Comparison of ENCODE assay signal across 9 mouse cellular contexts in genomic region chr1:169934005-169934725, GRCm38 (mm10). TPM values are rescaled to one million over a fixed set of nuclear protein-coding genes. Genes with fewer than 3 reads are reported as not detected.
A peak's percentile ranks its signal among the peaks of the same experiment; 100 is the strongest.
DNase-seq lines count a peak whose midpoint lies in the region; ATAC-seq and TF ChIP-seq lines count a peak whose summit lies in the region.
"Had no signal": no experiment of that assay in that cellular context is flagged by ENCODE, and none has a peak within 500 bp of the region (broad histone marks: within the 10 kb centered on the region; RNA-seq: fewer than 3 reads in every experiment).

No protein-coding gene starts in this region.

- H3K27me3 ChIP-seq in liver, embryonic 14.5 days (ENCODE audit: control insufficient read depth, insufficient read depth, low read length), result no peaks in the 10 kb centered on the region

- H3K4me2 ChIP-seq in liver, embryonic 14.5 days (ENCODE audit: low read depth), result no peak overlapping the region

- no peak overlapping the region for H3K27ac ChIP-seq in liver, embryonic 14.5 days
- H3K27ac ChIP-seq in olfactory bulb, adult 2 months (ENCODE audit: insufficient read depth, low read depth, low read length), result peak overlapping the region; percentile 42; the same call in 1 of the 2 replicates

- no peak overlapping the region for H3K4me3 ChIP-seq in liver, embryonic 14.5 days (ENCODE audit: insufficient read depth in 1 of 2, low read depth in 2 of 2, low read length in 2 of 2)
- H3K4me3 ChIP-seq in olfactory bulb, adult 2 months (ENCODE audit: insufficient read depth, low read depth, low read length), result peak overlapping the region; percentile 35

- WGBS in liver, embryonic 14.5 days (ENCODE audit: insufficient replicate concordance), result 45% methylated on average over 16 of the region's 16 CpGs
- WGBS in olfactory bulb, adult 2 months, result 5% methylated on average over 16 of the region's 16 CpGs

- H3K4me1 ChIP-seq in liver, embryonic 14.5 days (replicated peaks; ENCODE audit: control insufficient read depth in 2 of 2, insufficient read depth in 2 of 2, low read length in 1 of 2), result no peaks in the 10 kb centered on the region
- H3K4me1 ChIP-seq in olfactory bulb, adult 2 months (ENCODE audit: control insufficient read depth, insufficient read depth, low read length), result peaks cover 4% of the 10 kb centered on the region

- no peaks in the 10 kb centered on the region for H3K9me3 ChIP-seq in liver, embryonic 14.5 days (ENCODE audit: control insufficient read depth, low read length)

- TF ChIP-seq EP300 in liver, embryonic 14.5 days (IDR thresholded peaks at IDR 0.05; ENCODE audit: low read depth), result no peak

- peak; percentile 25; the same call in 1 of the 2 replicates for ATAC-seq in granulocyte monocyte progenitor cell, adult 5-6 weeks (replicated peaks; ENCODE audit: poor library complexity, severe bottlenecking)
- ATAC-seq in liver, embryonic 14.5 days (ENCODE audit: insufficient read depth), result no peak
- no peak for ATAC-seq in erythroblast, adult 5-6 weeks (replicated peaks; ENCODE audit: low FRiP score, poor library complexity, severe bottlenecking)

- H3K9ac ChIP-seq in liver, embryonic 14.5 days (replicated peaks), result no peak overlapping the region

- peak; percentile 50 for TF ChIP-seq CTCF in liver, embryonic 14.5 days (IDR thresholded peaks at IDR 0.05; ENCODE audit: low read depth)
- TF ChIP-seq CTCF in olfactory bulb, adult 2 months (IDR thresholded peaks at IDR 0.05; ENCODE audit: insufficient read depth, low read depth, low read length), result no peak

- no peak for TF ChIP-seq POLR2A in olfactory bulb, adult 2 months (IDR thresholded peaks at IDR 0.05; ENCODE audit: insufficient read depth, low read depth, low read length)

- no peaks in the 10 kb centered on the region for H3K36me3 ChIP-seq in liver, embryonic 14.5 days (replicated peaks; ENCODE audit: control insufficient read depth, insufficient read depth, low read depth)

- peak; percentile 48 to 56 for DNase-seq in B cell, adult 2 months
- DNase-seq in MN1 (ENCODE audit: low spot score), result peak; percentile 72
- peak; percentile 61 to 80 for DNase-seq in cerebellum, postnatal 25 days
- peak; percentile 40 for DNase-seq in kidney, adult 9 months
- DNase-seq in liver, embryonic 14.5 days (ENCODE audit: low read depth in 3 of 3, low spot score in 3 of 3), result peak in 1 of 3 experiments; percentile 9

RNA-seq across cellular contexts. Expression of gene Ccdc190, which starts 5.7 kb away (rescaled TPM):
- not detected in 2 replicates for total RNA-seq in granulocyte monocyte progenitor cell, adult 5-6 weeks (2014; fragmentation: Nextera tagmentation)
- total RNA-seq in granulocyte monocyte progenitor cell, adult 5-6 weeks (2017), result not detected in 2 replicates
- not detected in 2 replicates for polyA plus RNA-seq in liver, embryonic 14.5 days (2012; rRNA removed)
- not detected in 2 replicates for polyA plus RNA-seq in liver, embryonic 14.5 days (2014; fragmentation: Nextera tagmentation; extraction: Ambion mirVana)
- polyA plus RNA-seq in olfactory bulb, adult 2 months (2012; ENCODE audit: insufficient read depth, insufficient read length, low replicate concordance, missing spikeins), result not detected in 2 replicates
- not detected in 2 replicates for total RNA-seq in erythroblast, adult 5-6 weeks (2015; ENCODE audit: low replicate concordance)
- not detected in 2 replicates for total RNA-seq in erythroblast, adult 5-6 weeks (2017; ENCODE audit: low replicate concordance)
- polyA plus RNA-seq: stomach, embryonic 14.5 days had no signal

RNA-seq across cellular contexts. Expression of gene Hsd17b7, which starts 34.9 kb away (rescaled TPM):
- 1.8 and 2.9 TPM in 2 replicates for total RNA-seq in granulocyte monocyte progenitor cell, adult 5-6 weeks (2014; fragmentation: Nextera tagmentation)
- total RNA-seq in granulocyte monocyte progenitor cell, adult 5-6 weeks (2017), result 3.7 and 6.9 TPM in 2 replicates
- 5.5 and 5.6 TPM in 2 replicates for polyA plus RNA-seq in liver, embryonic 14.5 days (2012; rRNA removed)
- 10.1 and 11.0 TPM in 2 replicates for polyA plus RNA-seq in liver, embryonic 14.5 days (2014; fragmentation: Nextera tagmentation; extraction: Ambion mirVana)
- not detected in 2 replicates for polyA plus RNA-seq in olfactory bulb, adult 2 months (2012; ENCODE audit: insufficient read depth, insufficient read length, low replicate concordance, missing spikeins)
- total RNA-seq in erythroblast, adult 5-6 weeks (2015; ENCODE audit: low replicate concordance), result 0.77 and 1.7 TPM in 2 replicates
- 0.60 and 0.98 TPM in 2 replicates for total RNA-seq in erythroblast, adult 5-6 weeks (2017; ENCODE audit: low replicate concordance)
